Mouse (Mus musculus) kidney, postnatal 25 days (tissue): ENCODE measurements around the gene AI413582.

ENCODE experiments used
- DNase-seq, 2 experiments: peaks; one replicate each; pipeline ENCODE4 v3.0.0; 2021; ENCODE audit warnings: mixed read lengths in 2 of 2

AI413582 gene

GRCm38 (mm10) chr17:27518296-27518695, 47.3 kb downstream of the AI413582 start:
- DNase-seq = no peak

- DNase-seq = no peak
These were observed 51.4 kb downstream of the AI413582 start for GRCm38 (mm10) chr17:27513916-27514762.
